Mouse (Mus musculus) olfactory bulb, adult 2 months (tissue): ENCODE measurements around the gene Nav2.

Source experiments
- CTCF ChIP-seq: fragments of 200-500 bp; IDR thresholded peaks from 2 replicates; pipeline ENCODE4 v1.5.1; 2012; ENCODE audit warnings: low read depth, mild to moderate bottlenecking, low read length, moderate library complexity; ENCODE audit not compliant: insufficient read depth
- POLR2A ChIP-seq: fragments of 200-500 bp; IDR thresholded peaks from 2 replicates; pipeline ENCODE4 v1.6.1; 2012; ENCODE audit warnings: mild to moderate bottlenecking, low read depth, low read length, moderate library complexity; ENCODE audit not compliant: insufficient read depth

DNA sequence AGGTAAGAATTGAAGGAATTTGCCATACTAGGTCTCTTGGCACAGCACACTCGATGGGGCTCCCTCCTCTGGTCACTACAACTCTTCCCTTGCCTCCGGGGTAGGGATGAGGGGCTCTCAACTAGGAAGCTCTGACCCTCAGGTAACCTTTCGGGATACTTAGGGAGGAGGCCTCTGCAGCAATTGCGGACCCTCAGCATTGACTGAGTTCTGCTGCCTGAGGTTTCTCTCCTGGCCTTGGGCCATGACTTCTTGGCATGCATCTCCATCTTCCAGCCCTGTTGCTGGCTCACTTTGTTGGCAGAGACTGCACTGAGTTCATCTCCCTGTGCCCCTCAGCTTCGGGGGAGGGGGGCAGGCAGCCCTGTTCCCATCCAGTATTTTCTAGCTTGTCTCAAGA is 650.4 kb downstream of the Nav2 start:
- TF ChIP-seq CTCF = no peak
- TF ChIP-seq POLR2A = no peak
